Mouse (Mus musculus): Measurements from ENCODE around the gene 1700013G24Rik.
A peak's percentile ranks its signal among the peaks of the same experiment; 100 is the strongest.
"Not testable (repeated sequence)": the region's sequence is repeated elsewhere in the genome, so short reads cannot be mapped to it uniquely, and the experiment has no call there.

Gene 1700013G24Rik

DNA sequence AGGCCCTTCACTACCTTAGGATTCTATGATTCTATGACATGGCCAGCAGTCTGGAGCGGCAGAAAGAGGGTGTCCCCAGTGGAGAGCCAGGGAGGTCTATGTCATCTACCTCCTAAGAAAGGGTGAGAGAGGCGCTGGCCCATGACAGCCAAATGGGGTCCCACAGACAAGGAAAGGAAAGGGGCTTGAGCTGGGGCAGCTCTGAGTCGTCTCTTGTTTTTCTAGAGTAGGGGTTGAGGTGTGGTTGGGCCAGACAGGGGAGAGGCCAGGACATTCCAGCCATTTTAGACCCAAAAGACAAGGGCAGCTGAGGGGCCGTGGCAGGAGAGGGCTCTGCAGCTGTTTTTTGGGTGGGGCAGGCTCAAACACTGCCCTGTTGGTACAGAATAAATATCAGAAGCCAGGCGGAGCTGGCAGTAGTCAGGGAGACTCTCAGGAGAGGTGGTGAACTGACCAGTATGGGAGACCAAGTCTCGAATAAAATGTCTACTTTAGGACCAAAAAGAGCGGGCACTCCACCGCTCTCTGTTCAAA lies at the start of gene 1700013G24Rik:
1700013G24Rik (plus strand) TSS at position 51 of the 534 bp plus-strand sequence.
- no peak for DNase-seq (ENCODE audit: low read depth, low spot score)

- no peak for DNase-seq (ENCODE audit: low read depth, low spot score)
These were observed 47.5 kb upstream of the 1700013G24Rik start for GRCm38 (mm10) chr4:137405571-137405970.

GRCm38 (mm10) chr4:137409691-137410090 lies 43.4 kb upstream of the 1700013G24Rik start, which contains the start of gene Cela3a:
Gene Cela3a, minus strand, starts transcription at chr4:137409791.
- DNase-seq (ENCODE audit: low read depth, low spot score): no peak

- not testable (repeated sequence) for DNase-seq (ENCODE audit: low read depth, low spot score)
These were observed 40.8 kb upstream of the 1700013G24Rik start for GRCm38 (mm10) chr4:137412185-137412709.

DNA sequence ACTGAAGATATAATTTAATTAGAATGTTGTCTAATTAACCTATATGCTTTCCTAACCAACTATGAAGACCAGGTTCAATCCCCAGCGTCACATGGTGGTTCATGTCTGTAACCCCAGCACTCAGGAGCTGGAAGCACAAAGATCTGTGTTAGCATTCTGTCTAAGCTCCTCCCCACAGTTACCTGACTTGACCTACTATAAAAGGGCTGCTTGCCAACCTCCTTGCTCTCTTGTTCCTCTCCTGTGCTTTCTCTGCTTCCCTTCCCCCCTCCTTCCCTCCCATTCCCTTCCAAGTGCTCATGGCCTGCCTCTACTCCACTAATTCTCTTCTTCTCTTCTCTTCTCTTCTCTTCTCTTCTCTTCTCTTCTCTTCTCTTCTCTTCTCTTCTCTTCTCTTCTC lies 38.1 kb upstream of the 1700013G24Rik start:
- DNase-seq (ENCODE audit: low read depth, low spot score): no peak

GRCm38 (mm10) chr4:137417712-137418564 lies 35.1 kb upstream of the 1700013G24Rik start:
- DNase-seq (ENCODE audit: low read depth, low spot score): no peak

DNA sequence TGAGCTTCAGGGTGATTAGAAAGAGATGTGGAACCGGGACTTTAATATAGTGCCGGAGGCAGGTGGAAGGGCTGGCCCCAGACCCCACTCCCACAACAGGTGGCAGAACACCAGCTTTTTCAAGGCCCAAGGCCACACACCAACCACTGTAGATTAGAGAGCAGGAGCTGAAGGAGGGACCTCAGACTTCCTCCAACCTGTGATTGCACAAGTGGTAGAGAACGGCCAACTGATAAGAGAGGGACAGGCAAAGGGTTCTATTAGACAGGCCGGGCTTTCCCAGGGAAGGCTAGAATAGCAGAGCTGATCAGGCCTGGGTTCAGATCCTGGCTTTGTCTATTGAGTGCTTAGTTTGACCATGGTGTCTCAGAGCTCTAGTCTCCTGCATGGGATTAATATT lies 22.6 kb upstream of the 1700013G24Rik start, which contains the start of gene Cela3b:
Cela3b (minus strand) TSS at position 39 of the 400 bp plus-strand sequence.
- no peak for DNase-seq (ENCODE audit: low read depth, low spot score)

DNA sequence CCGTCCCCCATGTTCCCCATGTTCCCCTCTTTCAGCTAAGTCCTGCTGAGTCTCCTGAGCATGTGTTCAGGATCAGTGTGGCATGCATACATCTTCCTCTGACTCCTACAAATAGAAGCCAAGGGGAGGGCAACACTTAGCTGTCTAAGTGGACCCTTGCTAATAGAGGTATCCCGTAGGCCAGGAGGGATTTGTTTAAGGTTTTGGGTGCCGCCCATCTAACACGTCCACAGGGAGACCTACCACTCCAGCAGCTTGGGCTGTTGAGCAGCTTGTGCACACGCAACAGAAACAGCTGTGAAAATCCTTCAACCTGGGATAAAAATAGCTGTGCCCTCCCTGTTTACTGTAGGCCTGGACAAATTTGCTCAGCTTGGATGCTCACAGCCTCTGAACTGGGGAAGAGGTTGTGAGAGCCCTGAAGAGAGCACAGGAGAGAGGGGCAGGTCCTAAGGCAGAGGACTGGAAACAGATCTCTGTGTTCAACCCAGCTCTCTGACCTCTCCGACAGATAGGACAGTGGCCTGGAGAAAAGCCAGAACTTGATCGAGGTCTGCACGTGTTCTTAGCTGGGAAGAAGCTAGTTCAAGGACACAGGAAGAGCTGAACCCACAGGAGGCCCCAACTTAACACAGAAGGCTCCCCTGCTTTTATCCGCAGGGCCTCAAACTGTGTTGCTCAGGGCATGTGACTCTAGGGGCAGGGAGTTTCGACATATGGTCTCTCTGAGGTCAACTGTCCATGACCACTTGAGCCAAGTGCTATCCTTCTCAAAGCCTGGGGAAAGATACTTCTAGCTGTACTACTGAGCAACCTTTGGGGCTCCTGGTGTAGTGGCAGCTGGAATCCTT lies 20.2 kb upstream of the 1700013G24Rik start:
- not testable (repeated sequence) for DNase-seq (ENCODE audit: low read depth, low spot score)

GRCm38 (mm10) chr4:137436979-137437669 lies 16.0 kb upstream of the 1700013G24Rik start:
- DNase-seq (ENCODE audit: low read depth, low spot score): no peak

GRCm38 (mm10) chr4:137438842-137439241 lies 14.2 kb upstream of the 1700013G24Rik start:
- DNase-seq (ENCODE audit: low read depth, low spot score): no peak

GRCm38 (mm10) chr4:137441332-137441731 lies 11.8 kb upstream of the 1700013G24Rik start:
- no peak for DNase-seq (ENCODE audit: low read depth, low spot score)

DNA sequence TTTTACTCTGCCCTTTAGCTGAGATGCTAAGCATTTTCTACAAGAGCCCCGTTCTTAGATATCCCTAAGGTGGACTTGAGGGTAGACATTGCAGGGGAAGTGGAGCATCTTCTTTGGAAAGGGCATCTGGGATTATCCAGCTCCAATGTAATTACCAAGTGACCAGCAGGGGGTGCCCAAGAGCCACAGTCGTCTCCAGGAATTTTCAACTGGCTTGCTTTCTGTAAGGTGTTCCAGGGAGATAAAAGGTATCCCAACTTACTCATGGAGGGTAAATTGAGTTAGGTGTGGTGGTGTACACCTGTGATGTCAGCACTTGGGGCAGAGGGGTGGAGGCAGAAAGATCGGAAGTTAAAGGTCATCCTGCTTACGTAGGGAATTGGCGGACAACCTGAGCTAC lies 9.5 kb upstream of the 1700013G24Rik start:
- peak; percentile 27 for DNase-seq (ENCODE audit: low read depth, low spot score)

GRCm38 (mm10) chr4:137445881-137446280 lies 7.2 kb upstream of the 1700013G24Rik start:
- DNase-seq (ENCODE audit: low read depth, low spot score): no peak

DNA sequence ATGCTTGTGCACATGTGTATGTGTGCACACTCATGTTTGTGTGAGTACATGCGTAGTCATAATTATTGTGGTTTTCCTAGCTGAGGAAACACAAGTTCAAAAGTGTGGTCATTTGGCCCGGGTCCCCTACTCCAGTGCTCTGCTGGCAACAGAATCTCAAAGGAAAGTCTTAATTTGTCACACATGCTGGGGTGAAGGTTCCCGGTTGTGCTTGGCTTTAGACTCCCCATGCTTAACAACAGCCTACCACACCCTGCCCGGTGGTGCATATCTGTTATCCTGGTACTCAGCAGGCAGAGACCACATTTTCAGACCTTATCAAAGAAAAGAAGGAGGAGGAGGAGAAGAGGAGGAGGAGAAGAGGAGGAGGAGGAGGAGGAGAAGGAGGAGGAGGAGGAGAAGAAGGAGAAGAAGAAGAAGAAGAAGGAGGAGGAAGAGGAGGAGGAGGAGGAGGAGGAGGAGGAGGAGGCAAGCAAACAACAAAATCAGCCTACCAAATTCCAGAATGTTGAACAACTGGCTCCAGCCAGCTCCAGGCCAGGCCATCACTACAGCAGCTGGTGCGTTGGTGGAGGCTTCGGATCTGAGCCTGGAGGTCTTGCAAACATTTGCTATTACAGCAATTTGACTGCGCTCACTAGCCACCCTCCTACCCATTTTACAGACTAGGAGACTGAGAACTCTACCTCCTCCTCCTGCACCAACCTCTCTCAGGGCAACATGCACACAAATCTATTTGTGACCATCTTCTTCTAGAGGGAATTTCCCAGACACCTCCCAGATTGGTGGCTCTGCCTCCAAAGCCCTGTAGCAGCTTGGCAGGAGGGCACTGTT lies 5.5 kb upstream of the 1700013G24Rik start:
- no peak for DNase-seq (ENCODE audit: low read depth, low spot score)

DNA sequence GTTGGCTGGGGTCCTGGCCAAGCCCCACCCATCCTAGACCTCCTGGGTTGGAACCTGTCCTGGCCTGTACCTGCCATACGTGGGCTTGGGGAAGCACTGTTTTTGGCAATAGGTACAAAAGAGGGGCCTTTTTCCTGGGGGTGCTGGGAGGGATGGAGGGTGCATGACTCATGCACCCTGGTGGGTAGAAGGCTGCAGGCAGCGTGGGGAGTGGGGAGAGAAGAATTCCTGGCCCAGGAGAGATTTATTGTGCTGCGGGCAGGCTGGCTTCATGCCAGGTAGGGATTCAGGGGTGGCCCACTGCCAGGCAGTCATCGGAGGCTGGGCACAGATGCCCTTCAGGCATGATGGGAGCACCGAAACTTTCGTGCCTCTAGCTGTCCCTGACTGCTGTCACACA lies 4.9 kb upstream of the 1700013G24Rik start:
- DNase-seq (ENCODE audit: low read depth, low spot score): no peak

DNA sequence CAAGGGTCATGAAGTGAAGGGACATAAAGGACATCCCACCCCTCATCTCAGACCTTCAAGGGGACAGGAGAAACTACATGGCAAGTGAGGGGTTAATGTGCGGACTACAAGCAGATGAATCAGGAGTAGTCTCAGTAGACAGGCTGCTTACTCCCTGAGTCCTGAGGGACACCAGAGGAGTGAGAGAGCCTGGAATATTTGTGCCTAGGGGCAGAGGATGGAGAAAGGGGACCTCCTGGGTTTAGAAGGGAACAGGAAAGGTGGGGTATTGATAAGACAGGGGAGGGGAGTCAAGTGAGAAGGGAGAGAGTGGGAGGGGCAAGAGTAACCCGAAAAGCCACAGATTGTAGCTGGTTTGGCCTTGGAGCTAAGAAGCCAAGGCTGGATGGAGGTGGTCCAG lies 4.4 kb upstream of the 1700013G24Rik start:
- no peak for DNase-seq (ENCODE audit: low read depth, low spot score)

- DNase-seq (ENCODE audit: low read depth, low spot score): no peak
These were observed 4.0 kb upstream of the 1700013G24Rik start for GRCm38 (mm10) chr4:137449132-137449531.

- DNase-seq (ENCODE audit: low read depth, low spot score): no peak
These were observed 3.4 kb upstream of the 1700013G24Rik start for GRCm38 (mm10) chr4:137449715-137450114.

GRCm38 (mm10) chr4:137452190-137452589 lies 894 bp upstream of the 1700013G24Rik start:
- no peak for DNase-seq (ENCODE audit: low read depth, low spot score)

DNA sequence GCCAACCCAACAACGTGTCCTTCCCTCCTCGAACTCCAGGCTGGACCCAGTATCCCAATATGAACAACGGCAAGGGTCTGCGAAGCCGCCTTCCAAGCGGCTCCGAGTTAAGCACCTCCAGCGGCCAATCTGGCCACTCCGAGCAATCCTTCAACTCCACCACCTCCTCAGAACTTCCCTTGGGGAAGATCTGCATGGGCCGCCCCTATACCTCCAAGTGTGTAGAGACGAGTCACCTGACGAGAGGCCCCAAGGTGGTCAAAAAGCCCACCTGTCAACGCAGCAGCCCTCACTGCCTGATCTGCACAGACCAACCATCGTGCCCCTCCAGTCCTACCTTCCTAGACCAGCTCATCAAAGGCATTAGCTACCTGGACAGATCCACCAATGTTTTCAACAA lies 1.5 kb downstream of the 1700013G24Rik start:
- no peak for DNase-seq (ENCODE audit: low read depth, low spot score)
